Mouse (Mus musculus): Measurements from ENCODE around the gene Mrtfa. TPM values are rescaled to one million over a fixed set of nuclear protein-coding genes. Genes with fewer than 3 reads are reported as not detected.

The Mrtfa gene
- polyA plus RNA-seq, 1 experiment = 38.4 TPM

GRCm38 (mm10) chr15:81164560-81165310 is 25.8 kb downstream of the Mrtfa start:
- TF ChIP-seq POLR2A (IDR thresholded peaks at IDR 0.05; ENCODE audit: low read depth, low read length) (no peak), CTCF (IDR thresholded peaks at IDR 0.05; ENCODE audit: borderline replicate concordance, insufficient read depth, low read length) (no peak)
- H3K4me3 ChIP-seq (ENCODE audit: insufficient read depth, low read length) = no peak overlapping the region
- H3K27ac ChIP-seq (ENCODE audit: insufficient read depth, low read length) = peak overlapping the region; percentile 93
- H3K4me1 ChIP-seq (ENCODE audit: control insufficient read depth, insufficient read depth, low read length) = peaks cover 21% of the 10 kb centered on the region

- Histone ChIP-seq H3K4me1 (ENCODE audit: control insufficient read depth, insufficient read depth, low read length) (peaks cover 20% of the 10 kb centered on the region), H3K27ac (ENCODE audit: insufficient read depth, low read length) (no peak overlapping the region), H3K4me3 (ENCODE audit: insufficient read depth, low read length) (no peak overlapping the region)
- TF ChIP-seq POLR2A (IDR thresholded peaks at IDR 0.05; ENCODE audit: low read depth, low read length) (no peak), CTCF (IDR thresholded peaks at IDR 0.05; ENCODE audit: borderline replicate concordance, insufficient read depth, low read length) (no peak)
Measured at GRCm38 (mm10) chr15:81161571-81161970, 29.0 kb downstream of the Mrtfa start.

GRCm38 (mm10) chr15:81160677-81161076 is 29.9 kb downstream of the Mrtfa start:
- H3K27ac ChIP-seq (ENCODE audit: insufficient read depth, low read length) = 0 out of 2 replicates have a peak overlapping the region, but pooled peaks have one; percentile 9
- no peak overlapping the region for H3K4me3 ChIP-seq (ENCODE audit: insufficient read depth, low read length)
- H3K4me1 ChIP-seq (ENCODE audit: control insufficient read depth, insufficient read depth, low read length) = peaks cover 20% of the 10 kb centered on the region
- TF ChIP-seq POLR2A (IDR thresholded peaks at IDR 0.05; ENCODE audit: low read depth, low read length) (no peak), CTCF (IDR thresholded peaks at IDR 0.05; ENCODE audit: borderline replicate concordance, insufficient read depth, low read length) (no peak)

- no peak for TF ChIP-seq CTCF (IDR thresholded peaks at IDR 0.05; ENCODE audit: borderline replicate concordance, insufficient read depth, low read length)
- no peak for TF ChIP-seq POLR2A (IDR thresholded peaks at IDR 0.05; ENCODE audit: low read depth, low read length)
- H3K4me3 ChIP-seq (ENCODE audit: insufficient read depth, low read length) = no peak overlapping the region
- H3K27ac ChIP-seq (ENCODE audit: insufficient read depth, low read length) = peak overlapping the region; percentile 88
- H3K4me1 ChIP-seq (ENCODE audit: control insufficient read depth, insufficient read depth, low read length) = peaks cover 20% of the 10 kb centered on the region
Measured at GRCm38 (mm10) chr15:81159212-81159611, 31.3 kb downstream of the Mrtfa start.

GRCm38 (mm10) chr15:81158517-81159120 is 31.9 kb downstream of the Mrtfa start:
- Histone ChIP-seq H3K4me3 (ENCODE audit: insufficient read depth, low read length) (no peak overlapping the region), H3K4me1 (ENCODE audit: control insufficient read depth, insufficient read depth, low read length) (peaks cover 20% of the 10 kb centered on the region), H3K27ac (ENCODE audit: insufficient read depth, low read length) (peak overlapping the region; percentile 88)
- TF ChIP-seq POLR2A (IDR thresholded peaks at IDR 0.05; ENCODE audit: low read depth, low read length) (no peak), CTCF (IDR thresholded peaks at IDR 0.05; ENCODE audit: borderline replicate concordance, insufficient read depth, low read length) (0 out of 2 replicates have a peak, but pooled peaks have one; percentile 9)

GRCm38 (mm10) chr15:81156453-81156852 is 34.1 kb downstream of the Mrtfa start:
- Histone ChIP-seq H3K4me1 (ENCODE audit: control insufficient read depth, insufficient read depth, low read length) (peaks cover 14% of the 10 kb centered on the region), H3K27ac (ENCODE audit: insufficient read depth, low read length) (no peak overlapping the region), H3K4me3 (ENCODE audit: insufficient read depth, low read length) (no peak overlapping the region)
- TF ChIP-seq POLR2A (IDR thresholded peaks at IDR 0.05; ENCODE audit: low read depth, low read length) (no peak), CTCF (IDR thresholded peaks at IDR 0.05; ENCODE audit: borderline replicate concordance, insufficient read depth, low read length) (no peak)

GRCm38 (mm10) chr15:81155845-81156244 is 34.7 kb downstream of the Mrtfa start:
- no peak for TF ChIP-seq POLR2A (IDR thresholded peaks at IDR 0.05; ENCODE audit: low read depth, low read length)
- no peak for TF ChIP-seq CTCF (IDR thresholded peaks at IDR 0.05; ENCODE audit: borderline replicate concordance, insufficient read depth, low read length)
- no peak overlapping the region for H3K4me3 ChIP-seq (ENCODE audit: insufficient read depth, low read length)

GRCm38 (mm10) chr15:81154846-81155624 is 35.5 kb downstream of the Mrtfa start:
- Histone ChIP-seq H3K4me3 (ENCODE audit: insufficient read depth, low read length) (no peak overlapping the region), H3K27ac (ENCODE audit: insufficient read depth, low read length) (no peak overlapping the region), H3K4me1 (ENCODE audit: control insufficient read depth, insufficient read depth, low read length) (peaks cover 13% of the 10 kb centered on the region)
- TF ChIP-seq CTCF (IDR thresholded peaks at IDR 0.05; ENCODE audit: borderline replicate concordance, insufficient read depth, low read length) = no peak

More at GRCm38 (mm10) chr15:81155845-81156244, 34.7 kb downstream of the Mrtfa start:
- Histone ChIP-seq H3K27ac (ENCODE audit: insufficient read depth, low read length) (no peak overlapping the region), H3K4me1 (ENCODE audit: control insufficient read depth, insufficient read depth, low read length) (peaks cover 14% of the 10 kb centered on the region)

GRCm38 (mm10) chr15:81141956-81142576 is 48.5 kb downstream of the Mrtfa start:
- TF ChIP-seq CTCF (IDR thresholded peaks at IDR 0.05; ENCODE audit: borderline replicate concordance, insufficient read depth, low read length) (no peak), POLR2A (IDR thresholded peaks at IDR 0.05; ENCODE audit: low read depth, low read length) (no peak)
- no peak overlapping the region for H3K4me3 ChIP-seq (ENCODE audit: insufficient read depth, low read length)
- no peak overlapping the region for H3K27ac ChIP-seq (ENCODE audit: insufficient read depth, low read length)
- H3K4me1 ChIP-seq (ENCODE audit: control insufficient read depth, insufficient read depth, low read length) = peaks cover 11% of the 10 kb centered on the region

Measured in embryonic fibroblast, embryonic 13.5 days (primary cell).